Mouse (Mus musculus): ENCODE measurements around the gene Gpr137c.

GRCm38 (mm10) chr14:45179606-45180005, 39.9 kb upstream of the Gpr137c start:
- TF ChIP-seq CTCF (IDR thresholded peaks at IDR 0.05), result no peak
- TF ChIP-seq EP300 (IDR thresholded peaks at IDR 0.05), result no peak
